In the genomic region with DNA sequence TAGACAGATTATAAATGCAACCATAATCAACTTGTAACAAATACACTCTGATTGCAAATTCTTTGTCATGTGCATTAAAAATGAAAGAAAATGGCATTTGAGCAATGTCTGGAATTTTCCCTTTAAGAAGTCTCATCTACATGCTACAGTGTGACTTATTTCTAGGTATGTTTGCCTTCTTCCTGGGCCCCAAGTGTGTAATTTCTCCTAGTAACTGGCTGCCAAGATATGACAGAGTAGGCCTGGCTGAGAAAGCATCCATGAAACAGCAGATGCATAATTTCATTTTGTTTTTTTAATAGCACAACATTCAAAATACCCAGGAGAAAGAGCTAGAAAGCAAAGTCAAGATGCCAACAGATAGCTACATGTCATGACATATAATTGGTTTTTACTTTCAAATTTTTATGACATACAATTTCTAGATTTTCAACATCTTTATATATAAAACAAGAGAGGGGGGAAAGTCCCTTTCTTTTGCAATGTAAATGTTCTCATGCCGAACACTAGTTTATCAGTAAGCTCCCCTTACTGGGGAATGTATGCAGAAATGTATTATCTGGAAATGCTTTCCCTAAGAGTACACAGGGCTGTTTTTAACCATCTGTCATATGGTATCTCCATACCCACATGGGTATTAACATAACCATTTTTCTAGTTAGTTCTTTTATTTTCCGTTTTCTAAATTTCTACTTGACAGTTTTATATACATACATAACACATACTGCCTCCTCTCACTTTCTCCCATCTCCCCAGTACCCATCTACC, we compare ENCODE assay signal across 19 mouse cellular contexts.
A peak's percentile ranks its signal among the peaks of the same experiment; 100 is the strongest.
DNase-seq lines count a peak whose midpoint lies in the region; ATAC-seq and TF ChIP-seq lines count a peak whose summit lies in the region.
"Had no signal": no experiment of that assay in that cellular context is flagged by ENCODE, and none has a peak within 500 bp of the region (broad histone marks: within the 10 kb centered on the region; RNA-seq: fewer than 3 reads in every experiment).

No protein-coding gene starts in this region.

- no peak for TF ChIP-seq CTCF in hindbrain, postnatal 0 days (IDR thresholded peaks at IDR 0.05; ENCODE audit: low read depth)

- H3K27ac ChIP-seq in forebrain, embryonic 14.5 days (ENCODE audit: low read depth, low read length), result no peak overlapping the region
- H3K27ac ChIP-seq in forebrain, embryonic 10.5 days, result no peak overlapping the region
- H3K27ac ChIP-seq in heart, embryonic 12.5 days (ENCODE audit: poor library complexity, severe bottlenecking), result no peak overlapping the region
- H3K27ac ChIP-seq in hindbrain, postnatal 0 days, result no peak overlapping the region
- no peak overlapping the region for H3K27ac ChIP-seq in hindbrain, embryonic 12.5 days
- H3K27ac ChIP-seq: embryonic facial prominence, embryonic 13.5 days; kidney, embryonic 15.5 days had no signal

- no peaks in the 10 kb centered on the region for H3K4me1 ChIP-seq in forebrain, embryonic 14.5 days (ENCODE audit: control insufficient read depth, insufficient read depth, low read length)
- H3K4me1 ChIP-seq in forebrain, embryonic 10.5 days, result peaks cover 7% of the 10 kb centered on the region; the same call in 1 of the 2 replicates
- H3K4me1 ChIP-seq in heart, embryonic 12.5 days (replicated peaks), result peaks cover 15% of the 10 kb centered on the region
- no peaks in the 10 kb centered on the region for H3K4me1 ChIP-seq in hindbrain, postnatal 0 days (ENCODE audit: insufficient read depth, low read length)
- H3K4me1 ChIP-seq in hindbrain, embryonic 12.5 days, result no peaks in the 10 kb centered on the region

- H3K9me3 ChIP-seq in forebrain, embryonic 14.5 days (replicated peaks; ENCODE audit: control insufficient read depth, low read length), result no peaks in the 10 kb centered on the region
- H3K9me3 ChIP-seq in forebrain, embryonic 10.5 days, result no peaks in the 10 kb centered on the region
- H3K9me3 ChIP-seq in heart, embryonic 12.5 days (replicated peaks), result no peaks in the 10 kb centered on the region
- H3K9me3 ChIP-seq in hindbrain, postnatal 0 days (ENCODE audit: low read length), result no peaks in the 10 kb centered on the region
- no peaks in the 10 kb centered on the region for H3K9me3 ChIP-seq in hindbrain, embryonic 12.5 days (replicated peaks)
- H3K9me3 ChIP-seq: embryonic facial prominence, embryonic 13.5 days; heart, embryonic 13.5 days; kidney, embryonic 15.5 days had no signal

- ATAC-seq in forebrain, embryonic 14.5 days, result peak; percentile 32; the same call in 1 of the 2 replicates
- ATAC-seq in heart, embryonic 12.5 days (ENCODE audit: insufficient number of reproducible peaks, low FRiP score), result no peak
- ATAC-seq in hindbrain, postnatal 0 days, result no peak
- no peak for ATAC-seq in hindbrain, embryonic 12.5 days (ENCODE audit: low FRiP score)
- ATAC-seq: intestine, embryonic 16.5 days had no signal

- 86% methylated on average over 2 of the region's 2 CpGs for WGBS in forebrain, embryonic 14.5 days
- 87% methylated on average over 2 of the region's 2 CpGs for WGBS in forebrain, embryonic 10.5 days
- WGBS in heart, embryonic 12.5 days, result 50% methylated on average over 2 of the region's 2 CpGs
- 68% methylated on average over 2 of the region's 2 CpGs for WGBS in hindbrain, postnatal 0 days
- WGBS in hindbrain, embryonic 12.5 days, result 90% methylated on average over 2 of the region's 2 CpGs

- H3K36me3 ChIP-seq in forebrain, embryonic 14.5 days (ENCODE audit: control insufficient read depth, insufficient read depth, low read length), result no peaks in the 10 kb centered on the region
- no peaks in the 10 kb centered on the region for H3K36me3 ChIP-seq in forebrain, embryonic 10.5 days (replicated peaks)
- no peaks in the 10 kb centered on the region for H3K36me3 ChIP-seq in heart, embryonic 12.5 days
- no peaks in the 10 kb centered on the region for H3K36me3 ChIP-seq in hindbrain, postnatal 0 days (ENCODE audit: insufficient read depth, low read length)
- no peaks in the 10 kb centered on the region for H3K36me3 ChIP-seq in hindbrain, embryonic 12.5 days
- H3K36me3 ChIP-seq: embryonic facial prominence, embryonic 13.5 days; heart, embryonic 13.5 days; kidney, embryonic 15.5 days had no signal

- DNase-seq in forebrain, embryonic 14.5 days (ENCODE audit: low spot score), result peak; percentile 44
- no peak for DNase-seq in forebrain, embryonic 10.5 days (ENCODE audit: extremely low spot score, low spot score)
- peak; percentile 54 for DNase-seq in heart, adult 11 months
- DNase-seq in hindbrain, postnatal 0 days (ENCODE audit: low spot score), result peak; percentile 16
- DNase-seq in Muller cell, postnatal 12 days (ENCODE audit: inconsistent ontology term), result peak; percentile 22
- no peak for DNase-seq in adrenal gland, postnatal 25 days
- DNase-seq: adrenal gland, adult 8-10 months; cerebellum, adult 11-12 months; cerebellum, adult 9-10 months; cerebellum, postnatal 25 days; gastrocnemius, postnatal 14 days; heart, postnatal 36 days had no signal

- no peaks in the 10 kb centered on the region for H3K27me3 ChIP-seq in forebrain, embryonic 14.5 days (replicated peaks; ENCODE audit: control insufficient read depth, insufficient read depth, low read length)
- no peaks in the 10 kb centered on the region for H3K27me3 ChIP-seq in forebrain, embryonic 10.5 days (ENCODE audit: poor library complexity, severe bottlenecking)
- no peaks in the 10 kb centered on the region for H3K27me3 ChIP-seq in heart, embryonic 12.5 days (replicated peaks)
- no peaks in the 10 kb centered on the region for H3K27me3 ChIP-seq in hindbrain, postnatal 0 days (ENCODE audit: insufficient read depth, low read length)
- H3K27me3 ChIP-seq in hindbrain, embryonic 12.5 days, result no peaks in the 10 kb centered on the region
- H3K27me3 ChIP-seq: CH12.LX; embryonic facial prominence, embryonic 13.5 days; heart, embryonic 13.5 days; kidney, embryonic 15.5 days had no signal

- no peak overlapping the region for H3K4me2 ChIP-seq in forebrain, embryonic 14.5 days (ENCODE audit: low read length)
- H3K4me2 ChIP-seq in heart, embryonic 12.5 days, result no peak overlapping the region
- H3K4me2 ChIP-seq in hindbrain, postnatal 0 days (ENCODE audit: low read depth, low read length), result no peak overlapping the region
- no peak overlapping the region for H3K4me2 ChIP-seq in hindbrain, embryonic 12.5 days (replicated peaks)
- H3K4me2 ChIP-seq: embryonic facial prominence, embryonic 13.5 days; heart, embryonic 13.5 days; kidney, embryonic 15.5 days had no signal

- no peak overlapping the region for H3K4me3 ChIP-seq in forebrain, embryonic 14.5 days (ENCODE audit: low read depth, low read length)
- H3K4me3 ChIP-seq in forebrain, embryonic 10.5 days, result no peak overlapping the region
- no peak overlapping the region for H3K4me3 ChIP-seq in heart, embryonic 12.5 days
- no peak overlapping the region for H3K4me3 ChIP-seq in hindbrain, postnatal 0 days (ENCODE audit: low read length)
- no peak overlapping the region for H3K4me3 ChIP-seq in hindbrain, embryonic 12.5 days
- H3K4me3 ChIP-seq: embryonic facial prominence, embryonic 13.5 days; heart, embryonic 13.5 days; kidney, embryonic 15.5 days had no signal

- no peak overlapping the region for H3K9ac ChIP-seq in forebrain, embryonic 14.5 days (ENCODE audit: low read length)
- no peak overlapping the region for H3K9ac ChIP-seq in heart, embryonic 12.5 days
- H3K9ac ChIP-seq in hindbrain, postnatal 0 days (replicated peaks; ENCODE audit: low read length), result no peak overlapping the region
- H3K9ac ChIP-seq in hindbrain, embryonic 12.5 days, result no peak overlapping the region
- H3K9ac ChIP-seq: embryonic facial prominence, embryonic 13.5 days; heart, embryonic 13.5 days; kidney, embryonic 15.5 days had no signal

Comparison
In these comparisons a context has a peak if more than half of its experiments do, and no peak if none do; other contexts are left out.
1. DNase-seq: peak in forebrain, embryonic 14.5 days (single experiment), heart, adult 11 months (single experiment), hindbrain, postnatal 0 days (single experiment) and Muller cell, postnatal 12 days (single experiment); none in forebrain, embryonic 10.5 days (single experiment) and adrenal gland, postnatal 25 days (single experiment).